Mouse (Mus musculus) layer of hippocampus, postnatal 36 days (tissue): ENCODE measurements at regions not wholly inside any gene's neighbourhood (a gene's known extent, or its start where the extent isn't known, plus 50 kb on each side); places are given as distances from the start of the nearest gene placed in this dataset.

ENCODE experiments used
- DNase-seq, 2 experiments: peaks; one replicate each; pipeline ENCODE4 v3.0.0; 2022

GRCm38 (mm10) chr2:147926861-147927260 lies 119.9 kb downstream of the Foxa2 start:
- DNase-seq = no peak

GRCm38 (mm10) chr2:147907341-147907740 lies 139.4 kb downstream of the Foxa2 start:
- DNase-seq = no peak

- DNase-seq = no peak
Observed at GRCm38 (mm10) chr2:147905759-147906740, 140.7 kb downstream of the Foxa2 start.

GRCm38 (mm10) chr2:147905118-147905517 lies 141.7 kb downstream of the Foxa2 start:
- DNase-seq = no peak

DNA sequence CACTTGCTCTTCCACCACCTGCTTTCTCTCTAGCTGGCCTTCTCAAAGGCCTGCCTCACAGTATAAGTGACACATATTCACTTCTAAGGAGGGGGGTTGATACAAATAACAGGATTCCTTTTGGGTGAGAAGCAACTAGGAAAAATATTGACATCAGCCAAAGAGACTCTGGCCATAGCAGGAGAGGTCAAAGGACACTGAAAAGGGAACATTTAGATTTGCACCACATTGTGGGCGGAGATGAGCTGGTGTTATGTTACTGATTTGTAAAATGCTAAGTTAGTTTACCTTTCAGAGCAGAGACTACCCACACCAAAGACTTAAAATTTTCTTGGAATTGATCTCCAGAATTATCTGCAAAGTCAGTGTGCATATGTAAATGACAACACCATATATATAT lies 147.5 kb downstream of the Foxa2 start:
- no peak for DNase-seq

DNA sequence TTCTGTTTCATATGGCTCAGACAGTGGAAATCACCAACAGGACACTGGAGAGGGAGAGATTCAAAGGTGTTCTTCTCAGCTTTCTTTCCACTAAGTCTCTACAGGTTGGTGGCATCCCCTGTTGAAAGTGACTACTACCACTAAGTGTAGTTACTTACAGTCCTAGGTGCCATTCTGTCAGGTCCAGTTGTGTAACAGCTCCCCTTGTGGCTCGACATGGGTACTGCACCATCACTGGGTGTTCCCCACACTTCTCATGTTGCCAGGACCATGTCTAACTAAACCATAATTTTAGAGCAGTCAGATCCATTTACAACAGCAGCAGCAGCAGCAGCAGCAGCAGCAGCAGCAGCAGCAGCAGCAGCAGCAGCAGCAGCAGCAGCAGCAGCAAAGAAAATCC lies 151.1 kb downstream of the Foxa2 start:
- peak; percentile 9 to 15 for DNase-seq

GRCm38 (mm10) chr2:147894213-147894612 lies 152.6 kb downstream of the Foxa2 start:
- DNase-seq = no peak

DNA sequence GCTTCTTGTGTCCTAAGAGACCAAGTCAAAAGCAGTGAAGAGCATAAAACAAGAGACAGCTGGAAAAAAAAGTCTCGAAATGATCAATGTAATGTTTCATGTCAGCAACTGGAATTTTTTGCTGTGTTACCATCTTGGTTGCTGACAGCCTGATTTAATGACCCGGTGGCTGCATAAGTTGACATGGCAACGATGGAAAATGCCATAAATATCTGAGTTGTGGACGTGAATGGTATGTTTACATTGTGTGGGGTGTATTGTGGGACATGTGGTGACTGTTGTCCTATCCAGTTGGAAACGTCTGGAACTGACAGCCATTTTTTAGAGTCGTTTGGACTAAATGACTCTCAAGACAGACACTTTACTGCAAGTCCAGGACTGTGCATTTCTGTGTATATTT lies 160.6 kb downstream of the Foxa2 start:
- no peak for DNase-seq

DNA sequence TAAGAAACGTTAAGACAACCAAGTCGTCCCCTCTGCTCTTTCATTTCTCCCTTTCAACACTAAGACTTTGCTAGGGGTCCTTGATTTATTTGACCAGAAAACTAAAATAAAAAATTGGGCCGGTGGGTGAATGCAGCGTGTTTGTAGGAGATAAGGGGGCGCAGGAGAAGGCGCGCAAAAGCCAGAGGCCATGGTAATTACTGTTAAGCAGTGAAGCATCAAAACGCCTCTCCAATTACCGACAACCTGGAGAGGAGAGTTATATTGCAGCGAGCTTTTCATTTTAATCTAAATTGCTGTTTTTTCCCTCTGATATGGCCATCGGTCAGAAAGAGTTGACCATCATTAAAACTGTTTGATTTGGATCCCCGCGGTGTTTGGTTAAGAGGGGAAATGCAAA lies 168.9 kb downstream of the Foxa2 start:
- no peak for DNase-seq

GRCm38 (mm10) chr2:147877543-147877904 lies 169.2 kb downstream of the Foxa2 start:
- no peak for DNase-seq

DNA sequence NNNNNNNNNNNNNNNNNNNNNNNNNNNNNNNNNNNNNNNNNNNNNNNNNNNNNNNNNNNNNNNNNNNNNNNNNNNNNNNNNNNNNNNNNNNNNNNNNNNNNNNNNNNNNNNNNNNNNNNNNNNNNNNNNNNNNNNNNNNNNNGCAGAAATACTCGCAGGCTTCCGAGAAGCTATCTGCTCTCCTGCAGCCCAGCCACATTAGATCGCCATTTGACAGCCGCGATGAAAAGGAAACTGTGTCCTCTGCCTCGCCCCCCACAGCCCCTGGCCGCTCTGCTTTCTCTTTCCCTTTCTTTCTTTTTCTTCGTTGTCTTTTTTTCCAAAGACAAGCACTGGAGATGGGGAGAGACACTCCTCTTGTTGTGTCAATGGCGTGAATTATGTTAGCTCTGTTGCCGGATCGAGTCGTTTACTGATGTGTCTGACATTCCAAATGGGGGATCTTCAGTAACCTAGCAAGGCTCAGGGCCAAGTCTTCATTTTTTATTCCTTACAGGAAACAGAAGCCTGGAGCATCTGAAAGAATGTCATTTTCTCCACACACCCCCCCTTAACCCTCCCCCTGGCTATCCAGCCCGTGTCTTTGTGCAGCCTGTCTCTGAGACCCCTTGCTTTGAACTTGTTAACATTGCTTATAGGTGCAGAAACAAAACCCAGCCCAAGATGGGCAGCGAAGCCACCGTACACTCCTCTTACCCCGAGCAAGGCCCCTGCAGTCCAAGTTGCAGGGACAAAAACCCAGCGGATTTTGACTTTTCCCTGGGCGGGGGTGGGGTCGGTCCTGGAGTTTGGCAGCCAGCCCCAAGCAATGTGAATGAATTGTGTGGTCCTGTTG lies 169.8 kb downstream of the Foxa2 start:
- DNase-seq = no peak

- no peak for DNase-seq
Observed at GRCm38 (mm10) chr2:147872972-147873371, 173.8 kb downstream of the Foxa2 start.

- DNase-seq = no peak
Observed at GRCm38 (mm10) chr2:147851186-147851802, 195.5 kb downstream of the Foxa2 start.

DNA sequence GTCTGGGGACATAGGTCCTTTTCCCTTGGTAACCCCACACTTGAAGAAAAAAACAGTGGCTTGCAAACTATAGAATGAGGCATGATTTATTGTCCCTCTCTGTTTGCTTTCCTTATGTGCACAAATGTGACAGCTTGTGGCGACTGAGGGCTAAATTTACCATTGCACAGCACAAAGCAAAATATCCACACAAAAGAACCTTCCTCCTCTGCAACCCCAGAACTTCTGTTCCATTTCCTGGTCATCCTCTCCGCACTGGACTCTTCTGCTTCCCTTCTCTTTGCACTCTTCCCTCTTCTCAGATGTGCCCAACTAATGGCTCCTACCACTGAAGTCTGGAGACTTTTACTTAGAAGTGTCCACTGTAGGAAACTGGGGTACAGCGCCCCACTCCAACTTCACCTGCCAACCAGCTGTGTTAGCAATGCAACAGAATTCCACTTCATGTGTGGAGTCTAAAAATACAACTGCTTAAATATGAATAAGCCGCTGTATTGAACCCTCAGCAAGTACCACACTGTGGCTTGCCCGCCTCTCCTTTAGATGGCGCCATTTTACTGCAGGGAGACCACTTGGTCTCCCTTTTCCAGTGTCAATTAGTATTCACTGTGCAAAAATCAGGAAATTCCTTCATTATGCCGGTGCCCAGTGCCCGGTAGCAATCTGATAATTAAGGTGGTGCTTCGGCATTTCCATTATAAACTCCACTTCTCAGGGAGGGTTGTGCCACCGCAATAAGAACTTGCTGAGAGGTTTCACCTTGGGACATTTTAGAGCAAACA lies 199.6 kb downstream of the Foxa2 start:
- peak; percentile 7 to 13 for DNase-seq

- no peak for DNase-seq
Observed at GRCm38 (mm10) chr2:147845256-147845655, 201.5 kb downstream of the Foxa2 start.

DNA sequence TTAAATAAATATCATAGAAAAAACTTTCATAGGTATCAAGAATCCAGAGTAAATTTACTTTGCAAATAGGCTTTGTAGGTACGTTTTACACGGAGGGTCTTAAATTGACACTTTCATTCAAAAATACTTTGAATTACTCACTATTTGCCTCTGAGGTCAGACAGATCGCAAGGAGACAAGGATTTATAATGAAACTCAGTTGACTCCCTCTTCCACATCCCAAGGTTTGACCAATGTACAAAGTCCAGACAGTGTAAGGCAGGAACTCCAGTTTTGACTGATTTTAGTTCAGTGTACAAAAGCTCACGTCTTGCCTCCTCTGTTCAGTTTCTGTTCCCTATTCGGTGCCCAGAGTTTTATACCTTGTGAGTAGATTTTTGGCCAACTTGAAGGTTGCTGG lies 205.8 kb downstream of the Foxa2 start:
- no peak for DNase-seq

GRCm38 (mm10) chr2:147838613-147839012 lies 208.2 kb downstream of the Foxa2 start:
- DNase-seq = no peak

GRCm38 (mm10) chr2:147830551-147830950 lies 216.2 kb downstream of the Foxa2 start:
- DNase-seq = no peak

GRCm38 (mm10) chr2:147816951-147817350 lies 229.8 kb downstream of the Foxa2 start:
- DNase-seq = no peak

- no peak for DNase-seq
Observed at GRCm38 (mm10) chr2:147814231-147814630, 232.5 kb downstream of the Foxa2 start.

- DNase-seq = no peak
Observed at GRCm38 (mm10) chr2:147813516-147813915, 233.3 kb downstream of the Foxa2 start.

DNA sequence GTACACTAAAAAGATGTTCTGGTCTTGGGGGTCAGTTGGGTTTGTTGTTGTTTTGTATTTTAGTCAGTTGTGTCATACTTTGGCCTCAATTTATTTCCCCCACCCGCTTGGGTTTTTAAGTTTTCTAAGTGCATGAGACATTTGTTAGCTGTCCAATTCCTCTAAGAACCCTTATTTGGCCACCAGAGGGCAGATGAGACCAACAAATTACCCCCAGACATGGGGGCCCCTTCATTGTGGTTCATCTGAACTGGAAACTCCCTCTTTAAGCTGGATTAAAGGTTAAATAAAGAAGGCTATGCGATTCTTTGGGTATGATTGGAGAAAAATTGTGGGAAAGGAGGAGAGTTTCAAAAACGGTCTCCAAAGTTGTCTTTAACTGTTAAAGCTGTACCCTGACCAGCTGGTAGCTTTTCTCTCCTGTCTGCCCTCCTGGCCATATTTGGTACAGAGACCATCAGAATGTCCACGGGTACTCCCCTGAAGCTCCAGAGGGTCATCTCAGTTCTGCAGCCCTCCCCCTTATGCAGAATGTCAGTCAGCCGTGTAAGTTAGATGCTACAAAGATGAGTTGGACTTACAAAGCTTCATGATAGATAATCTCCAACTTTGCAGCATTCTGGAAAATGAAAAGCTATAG lies 238.6 kb downstream of the Foxa2 start:
- DNase-seq = peak in 1 of 2 experiments; percentile 11
